Mouse (Mus musculus) adrenal gland, adult 18-20 months (tissue): ENCODE data around the gene Slx4ip. TPM values are rescaled to one million over a fixed set of nuclear protein-coding genes. Genes with fewer than 3 reads are reported as not detected.

Experiments
- DNase-seq, 2 experiments: peaks; one replicate each; pipeline ENCODE4 v3.0.0; 2021 to 2022; ENCODE audit warnings: low spot score in 2 of 2
- total RNA-seq, 2 experiments: library from RNA; stranded (reverse); gene quantifications; 1 replicate in 1 of 2; 2 replicates in 1 of 2; pipeline ENCODE4 v1.2.3; 2021

The Slx4ip gene
- total RNA-seq, 2 experiments from 2014 or later: 4.1 to 5.6 TPM

DNA sequence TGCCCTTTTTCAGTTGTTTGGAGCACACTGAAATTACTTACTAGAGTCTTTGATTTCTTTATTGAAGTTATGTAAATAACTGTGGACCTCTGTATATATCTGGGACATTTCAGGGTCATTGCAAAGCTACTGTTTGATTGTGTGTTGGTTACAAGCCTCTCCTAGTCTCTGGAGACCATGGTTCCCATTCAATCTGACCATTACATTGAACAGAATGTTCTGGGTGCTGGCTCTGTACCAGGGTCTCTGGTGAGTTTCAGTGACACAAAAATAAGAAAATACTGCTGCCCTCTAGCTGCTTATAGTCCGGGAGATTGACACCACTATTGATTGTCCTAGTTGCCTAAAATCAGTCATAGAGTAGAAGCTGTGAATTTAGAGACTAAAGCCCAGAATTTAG is 158.9 kb downstream of the Slx4ip start:
- DNase-seq: no peak

DNA sequence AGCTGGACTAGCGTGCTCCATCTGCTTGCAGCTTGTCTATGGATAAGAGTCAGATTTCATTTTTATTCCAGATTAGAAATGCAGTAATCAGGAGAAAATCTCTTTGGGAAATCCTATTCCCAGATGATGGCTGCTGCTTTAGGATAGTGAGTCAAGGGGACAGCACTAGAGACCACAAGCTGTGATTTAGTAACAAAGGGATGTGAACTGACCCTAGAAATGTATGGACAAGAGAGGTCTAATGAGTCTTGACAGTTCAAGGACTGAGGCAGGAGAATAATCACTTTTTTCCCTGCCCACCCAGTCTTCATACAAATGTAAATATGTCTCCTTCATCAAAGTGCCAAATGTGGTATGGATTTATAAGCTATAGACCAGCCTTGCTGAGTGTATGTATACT is 172.8 kb downstream of the Slx4ip start:
- DNase-seq: no peak

DNA sequence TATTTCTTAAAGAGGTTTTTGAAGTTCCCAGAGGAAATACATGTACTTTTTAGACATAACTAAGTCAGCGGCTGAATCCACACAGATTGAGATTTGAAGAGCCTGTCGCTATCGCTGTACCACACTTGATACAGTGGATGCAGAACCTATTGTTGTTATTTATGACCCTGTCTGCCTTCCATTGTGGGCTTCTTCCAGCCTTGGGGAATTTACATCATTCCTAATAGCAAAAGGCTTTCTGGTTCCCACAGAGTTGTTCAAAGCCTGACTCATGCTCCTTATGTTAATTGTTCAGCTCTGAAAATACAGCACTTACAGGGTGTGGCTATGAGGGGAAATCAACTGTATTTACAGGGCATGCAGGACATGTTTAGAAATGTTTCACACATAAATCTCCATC is 173.5 kb downstream of the Slx4ip start:
- DNase-seq: no peak

DNA sequence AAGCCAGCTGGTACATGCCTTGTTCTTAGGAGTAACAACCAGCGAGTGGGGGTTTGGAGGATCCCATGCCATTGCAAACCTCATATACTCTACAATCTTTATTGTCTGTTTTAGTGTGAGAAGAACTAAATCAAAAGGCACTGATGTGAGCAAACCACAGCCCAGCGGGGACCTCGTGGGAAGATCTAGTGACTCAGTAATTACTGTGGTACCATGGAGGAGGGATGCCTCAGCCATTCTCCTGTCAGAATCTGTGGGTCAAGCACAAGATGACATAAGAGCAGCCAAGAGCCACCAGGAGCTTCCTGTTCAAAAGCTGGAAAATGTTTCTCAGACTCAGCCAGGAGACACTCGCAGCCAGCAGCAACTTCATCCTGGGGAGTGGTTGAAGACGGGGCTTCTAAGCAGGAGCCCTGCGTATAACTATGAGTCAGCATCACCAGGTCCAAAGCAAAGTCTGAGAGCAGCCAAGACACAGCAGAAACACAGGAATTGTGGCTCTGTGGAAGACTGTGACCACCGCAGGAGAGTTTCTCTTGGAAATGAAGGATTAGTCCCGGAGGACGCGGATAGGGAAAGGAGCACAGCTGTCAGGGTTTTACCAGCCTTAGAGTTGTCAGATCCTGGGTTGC is 176.6 kb downstream of the Slx4ip start:
- DNase-seq: no peak

DNA sequence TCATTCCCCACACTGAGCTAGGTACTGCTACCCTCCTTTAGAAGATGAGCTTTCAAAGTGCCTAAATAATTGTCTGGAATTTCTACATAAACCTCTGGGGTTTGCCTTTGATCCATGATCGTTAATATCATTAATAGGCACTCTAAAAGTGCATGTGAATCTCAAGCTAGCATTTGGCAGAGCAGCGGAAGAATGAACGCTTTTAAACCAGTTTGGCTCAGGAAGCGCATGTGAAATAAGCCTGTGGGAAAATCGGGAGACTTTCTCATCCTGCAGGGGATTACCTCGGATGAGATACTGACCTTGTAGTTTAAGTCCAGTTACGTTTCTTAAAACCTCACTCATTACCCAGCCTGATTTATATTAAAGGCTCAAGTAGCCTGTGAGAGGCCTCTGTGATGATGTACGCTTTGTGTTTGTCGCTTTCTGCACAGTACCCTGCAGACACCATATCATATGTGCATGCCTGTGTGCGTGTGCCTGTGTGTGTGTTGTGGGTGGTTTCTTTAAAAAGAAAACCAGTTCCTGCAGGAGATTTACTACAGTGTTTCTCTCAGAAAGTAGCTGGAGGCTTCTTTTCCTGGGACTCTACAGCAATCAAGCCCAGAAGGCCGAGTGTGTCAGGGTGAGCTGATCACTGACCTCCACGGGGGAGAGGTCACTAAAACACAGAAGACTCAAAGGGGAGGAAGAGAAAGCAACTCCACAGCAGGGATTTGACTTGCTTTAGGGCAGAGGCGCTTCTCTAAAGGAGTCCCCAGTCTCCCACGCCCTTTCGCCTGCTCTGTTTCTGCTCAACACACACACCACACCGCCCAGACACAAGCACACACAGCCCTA is 182.7 kb downstream of the Slx4ip start:
- DNase-seq: no peak

DNA sequence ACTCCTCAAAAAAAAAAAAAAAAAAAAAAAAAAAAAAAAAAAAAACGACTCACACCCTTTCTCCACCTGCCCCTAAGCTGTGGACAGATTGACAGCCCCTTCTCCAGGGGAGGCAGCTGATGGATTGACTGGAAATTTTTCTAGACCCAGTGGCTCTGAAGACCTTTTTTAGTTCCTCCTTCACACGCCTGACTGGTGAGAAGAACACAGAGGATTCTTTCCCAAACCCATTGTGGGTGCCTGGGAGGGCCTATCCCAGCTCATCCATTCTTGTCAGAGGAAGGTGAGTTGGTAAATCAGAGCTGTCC is 183.2 kb downstream of the Slx4ip start:
- no peak for DNase-seq

DNA sequence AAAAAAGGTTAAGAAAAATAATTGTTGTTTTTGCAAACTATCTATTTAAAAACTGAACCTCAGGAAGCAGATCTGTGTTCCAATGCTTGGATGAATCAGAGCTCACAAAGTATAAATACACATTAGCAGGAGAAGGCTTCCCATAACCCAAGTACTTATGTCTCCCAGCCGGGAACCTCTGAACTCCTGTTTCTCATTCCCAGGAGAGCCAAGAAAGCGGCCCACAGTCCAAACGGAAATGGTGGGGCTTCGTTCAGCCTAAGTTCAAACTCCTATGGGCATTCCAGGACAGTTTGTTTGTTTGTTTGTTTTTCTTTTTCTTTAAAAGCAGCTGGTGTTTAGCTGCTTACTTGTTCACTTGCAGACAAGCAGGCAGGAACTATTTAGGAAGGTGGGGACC is 187.8 kb downstream of the Slx4ip start:
- DNase-seq: no peak

DNA sequence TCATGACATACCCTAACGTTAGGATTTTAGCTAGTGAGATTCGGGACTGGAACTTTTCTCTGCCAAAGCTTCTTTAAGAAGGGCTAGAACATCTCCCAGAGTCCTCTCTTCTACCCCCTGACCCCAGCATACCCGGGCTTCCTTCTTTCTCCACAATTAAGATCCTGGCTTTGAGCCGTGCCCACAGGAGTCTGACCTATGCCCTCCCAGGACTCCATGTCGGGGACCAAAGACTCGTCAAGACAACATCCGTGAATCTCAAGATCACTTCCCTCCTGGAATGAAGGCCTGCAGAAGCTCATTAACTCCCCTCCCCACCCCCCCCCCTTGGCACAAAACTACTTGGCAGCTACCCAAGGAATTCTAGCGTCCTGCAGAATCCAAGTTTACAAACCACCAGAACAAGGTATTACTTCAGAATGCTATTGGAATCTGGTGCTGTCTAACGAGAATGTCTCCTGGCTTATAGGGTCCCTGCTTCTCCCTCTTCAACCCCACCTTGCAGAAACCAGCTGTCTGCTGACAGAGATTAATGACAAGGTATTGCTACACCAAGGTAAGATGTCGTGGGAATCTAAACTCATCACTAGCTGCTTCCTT is 188.8 kb downstream of the Slx4ip start:
- DNase-seq: no peak

DNA sequence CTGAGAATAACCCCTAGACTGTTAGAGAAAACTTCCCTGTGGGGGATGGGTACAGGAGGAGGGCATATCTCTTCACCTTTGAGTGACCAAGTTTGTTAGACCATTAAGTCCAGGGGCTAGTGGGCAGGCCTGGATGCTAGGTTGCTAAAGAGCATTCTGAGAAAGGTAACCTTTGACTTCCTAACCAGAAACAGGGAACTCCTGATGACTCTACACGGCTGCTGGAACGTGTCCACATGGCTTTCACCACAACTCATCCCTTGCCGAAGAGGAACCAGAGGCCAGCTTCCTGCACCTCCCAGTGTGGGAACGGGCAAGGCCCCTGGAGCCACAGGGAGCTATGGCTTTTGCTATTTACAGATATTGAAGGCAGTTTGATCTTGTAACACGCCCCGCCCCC is 189.4 kb downstream of the Slx4ip start:
- DNase-seq: no peak

DNA sequence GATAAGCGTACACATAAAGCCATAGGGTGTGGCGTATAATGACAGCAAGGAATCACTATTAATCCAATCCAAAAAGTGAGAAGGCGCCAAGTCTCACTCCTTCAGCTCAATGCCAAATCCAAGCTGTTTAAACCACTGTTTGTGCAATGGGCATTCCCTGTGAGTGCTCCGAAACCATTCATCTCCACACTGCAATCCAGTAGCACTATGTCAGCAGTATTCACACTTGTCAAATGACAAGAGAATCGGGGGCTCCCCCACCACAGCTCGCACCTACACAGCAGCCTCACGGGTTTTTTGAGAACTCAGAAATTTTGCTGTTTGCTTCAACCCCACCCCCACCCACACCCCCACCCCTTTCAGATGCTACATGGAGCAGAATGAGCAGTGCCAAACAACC is 190.0 kb downstream of the Slx4ip start:
- no peak for DNase-seq

DNA sequence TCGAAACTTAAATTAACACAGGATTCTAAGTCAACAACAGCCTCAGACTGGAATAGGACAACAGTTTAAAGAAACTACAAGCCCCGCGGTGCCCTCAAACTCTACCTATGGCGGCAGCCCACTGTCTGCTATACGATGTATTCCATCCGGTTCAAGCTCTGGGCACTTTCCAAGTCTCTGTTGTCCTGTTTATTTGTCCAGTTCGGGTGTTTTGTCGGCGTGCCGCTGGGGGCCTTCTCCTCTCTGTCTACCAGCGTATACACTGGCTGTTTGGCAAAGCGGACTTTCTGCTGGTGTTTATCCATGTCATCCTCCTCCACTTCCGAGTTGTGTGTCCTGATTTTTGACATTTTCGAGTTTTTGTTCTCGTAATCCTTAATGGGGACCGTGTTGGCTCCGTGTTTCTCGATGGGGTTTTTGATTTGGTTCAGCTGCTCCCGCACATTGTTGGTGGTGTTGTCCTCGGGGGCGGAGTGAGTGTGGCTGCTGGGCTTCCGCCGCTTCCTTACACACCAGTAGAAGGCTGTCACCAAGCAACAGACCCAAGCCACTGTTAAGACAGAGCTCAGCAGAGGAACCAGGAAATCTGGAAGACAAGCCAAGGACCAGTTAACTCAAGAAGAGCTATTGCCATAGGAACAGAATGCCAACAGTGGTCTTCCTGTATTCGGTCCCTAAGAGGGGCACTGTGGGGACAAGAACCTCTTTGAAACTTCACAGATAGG is 192.0 kb downstream of the Slx4ip start:
- DNase-seq: no peak

DNA sequence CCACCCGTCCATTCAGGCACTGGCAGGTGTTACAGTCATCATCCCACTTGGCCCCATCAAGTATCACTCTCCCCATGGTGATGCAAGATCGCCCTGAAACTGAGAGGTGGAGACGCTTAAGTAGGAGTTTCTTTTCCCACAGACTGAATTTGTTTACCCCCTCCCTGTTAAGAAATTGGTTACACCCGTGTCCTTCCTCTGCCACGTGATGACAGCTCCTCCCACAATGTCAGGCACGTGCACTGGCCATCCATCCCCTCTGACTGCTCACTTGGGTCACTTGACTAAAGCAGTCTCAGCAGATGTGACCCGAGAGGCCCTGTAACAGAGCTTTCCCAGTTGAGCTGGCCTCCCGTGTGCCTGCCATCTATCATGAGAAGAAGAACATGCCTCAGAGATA is 194.2 kb downstream of the Slx4ip start:
- DNase-seq: no peak

DNA sequence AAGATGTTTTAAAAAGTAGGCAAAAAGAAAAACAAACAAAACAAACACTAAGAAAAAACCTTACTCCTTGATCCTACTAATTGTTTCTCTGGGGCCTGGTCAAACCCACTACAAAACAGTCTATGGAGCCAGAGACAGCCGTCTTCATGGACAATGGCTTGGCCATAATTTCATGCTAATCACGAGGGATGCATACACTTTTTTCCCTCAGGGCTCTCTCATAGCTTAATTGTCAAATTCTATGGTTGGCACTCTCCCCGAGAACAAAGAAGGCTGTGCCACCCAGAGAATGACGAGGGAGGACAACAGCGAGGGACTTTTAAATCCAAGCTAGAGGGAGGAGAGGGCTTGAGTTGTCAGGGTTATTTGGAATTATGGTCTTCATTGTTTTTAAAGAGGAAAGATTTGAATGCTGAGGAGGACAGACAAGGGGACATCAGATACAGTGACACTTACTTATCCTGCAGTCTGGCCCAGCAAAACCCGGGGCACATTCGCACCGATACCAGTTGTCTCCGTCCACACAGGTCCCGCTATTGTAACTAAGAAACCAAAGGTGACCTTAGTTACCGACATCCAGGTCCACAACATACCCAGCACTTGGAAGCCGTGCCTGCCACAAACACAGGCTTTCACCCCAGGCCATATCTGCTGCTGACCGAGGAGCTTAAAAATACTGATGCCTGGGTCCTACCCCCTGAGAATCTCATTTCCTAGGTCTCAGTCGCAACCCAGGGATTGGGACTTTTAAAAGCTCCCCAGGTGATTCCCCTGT is 195.8 kb downstream of the Slx4ip start:
- DNase-seq: no peak

DNA sequence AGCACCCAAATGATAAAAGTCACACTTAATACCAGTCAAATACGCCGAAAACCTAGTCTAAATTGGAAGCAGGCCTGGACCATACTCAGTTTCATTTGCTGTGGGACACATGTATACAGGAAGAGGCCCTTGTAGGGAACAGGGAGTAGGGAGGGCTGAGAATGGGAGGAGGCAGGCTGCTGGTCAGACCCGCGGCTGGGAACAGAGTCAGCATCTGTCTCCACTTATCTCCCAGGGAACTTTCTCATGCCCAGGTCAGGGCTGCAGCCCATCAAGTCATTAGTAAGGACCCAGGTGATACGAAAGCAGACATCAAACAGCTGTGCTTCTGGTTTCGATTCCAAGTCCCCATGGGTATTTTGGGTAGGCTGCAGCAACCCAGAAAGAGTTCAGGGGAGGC is 196.7 kb downstream of the Slx4ip start:
- DNase-seq: no peak

DNA sequence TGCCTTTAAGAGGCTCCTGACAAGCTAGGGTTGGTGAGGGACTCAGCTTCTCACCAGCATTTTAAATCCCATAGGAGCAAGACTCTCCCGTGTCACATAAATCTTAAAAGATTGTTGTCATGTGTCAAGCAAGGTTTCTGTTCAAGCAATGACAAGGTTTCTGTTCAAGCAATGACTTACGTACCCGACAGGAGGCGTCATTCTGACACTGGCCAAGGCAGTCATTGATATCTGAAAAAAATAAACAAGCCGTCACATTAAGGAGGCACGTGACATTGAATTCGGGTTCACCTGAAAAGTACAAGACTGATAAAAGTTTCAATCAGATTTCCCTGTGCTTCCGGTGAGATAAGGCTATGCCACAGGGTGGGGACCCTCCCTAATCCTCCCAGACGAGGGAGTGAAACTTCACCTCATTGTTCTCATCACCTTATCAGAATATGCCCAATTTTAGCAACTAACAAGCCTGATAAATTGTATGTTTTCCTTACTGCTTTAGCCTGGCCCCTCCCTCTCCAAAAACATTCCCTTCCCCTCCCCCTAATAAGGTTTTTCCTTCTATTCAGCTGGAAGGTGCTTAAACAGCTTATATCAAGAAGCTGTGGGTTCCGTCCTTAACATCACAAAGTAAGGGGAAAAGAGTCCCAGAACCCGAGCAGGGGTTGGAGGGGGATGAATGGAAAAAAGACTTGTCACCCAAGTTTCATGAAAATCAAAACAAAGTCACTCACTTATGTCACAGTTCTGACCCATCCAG is 200.9 kb downstream of the Slx4ip start:
- no peak for DNase-seq

DNA sequence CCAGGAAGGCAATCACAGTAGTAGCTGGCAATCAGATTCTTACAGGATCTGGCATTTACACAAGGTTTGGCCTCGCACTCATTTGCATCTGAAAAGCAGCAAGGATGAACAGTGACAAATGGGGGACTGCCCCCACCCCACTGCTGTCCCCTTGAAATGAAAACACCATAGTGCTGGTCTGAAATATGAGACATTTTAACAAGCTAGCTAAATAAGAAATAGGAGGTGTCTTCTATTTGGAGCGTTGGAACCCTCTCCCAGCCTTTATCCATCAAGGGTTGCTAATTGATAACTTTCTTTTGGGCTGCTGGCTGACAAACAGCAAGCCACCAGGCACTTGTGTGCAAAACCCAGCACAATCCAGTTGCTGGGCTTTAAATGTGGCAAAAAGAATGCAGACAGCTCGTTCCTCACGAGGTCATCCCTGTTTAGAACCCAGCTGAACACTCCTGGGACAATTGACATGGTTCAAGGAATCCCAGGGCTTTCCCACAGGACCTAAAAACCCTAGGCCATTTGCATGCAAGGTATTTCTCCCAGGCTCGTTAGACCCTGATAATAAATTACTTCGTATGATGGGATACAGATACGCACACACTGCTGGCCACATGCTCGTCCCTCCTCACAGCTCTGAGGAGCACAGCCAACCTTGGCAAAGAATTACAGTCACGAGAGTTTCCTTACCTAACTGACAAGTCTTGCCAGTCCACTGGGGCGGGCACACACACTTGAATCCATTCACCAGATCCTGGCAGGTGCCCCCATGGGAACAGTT is 201.7 kb downstream of the Slx4ip start:
- DNase-seq: no peak

DNA sequence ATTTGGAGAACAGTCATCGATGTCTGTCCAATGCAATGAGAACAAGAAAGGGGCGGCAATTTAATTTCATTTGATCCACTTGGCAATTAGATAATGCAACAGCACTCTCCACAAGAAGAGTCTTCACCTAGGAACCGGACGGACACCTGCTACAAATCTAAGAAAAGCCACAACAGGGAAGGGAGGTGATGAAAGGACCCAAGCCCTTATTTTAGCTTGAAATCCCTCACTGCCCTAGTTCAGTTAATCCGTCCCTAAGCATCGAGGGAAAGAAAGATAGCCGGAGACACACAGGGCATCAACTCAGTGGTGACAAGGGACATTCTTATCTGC is 202.2 kb downstream of the Slx4ip start:
- DNase-seq: no peak

DNA sequence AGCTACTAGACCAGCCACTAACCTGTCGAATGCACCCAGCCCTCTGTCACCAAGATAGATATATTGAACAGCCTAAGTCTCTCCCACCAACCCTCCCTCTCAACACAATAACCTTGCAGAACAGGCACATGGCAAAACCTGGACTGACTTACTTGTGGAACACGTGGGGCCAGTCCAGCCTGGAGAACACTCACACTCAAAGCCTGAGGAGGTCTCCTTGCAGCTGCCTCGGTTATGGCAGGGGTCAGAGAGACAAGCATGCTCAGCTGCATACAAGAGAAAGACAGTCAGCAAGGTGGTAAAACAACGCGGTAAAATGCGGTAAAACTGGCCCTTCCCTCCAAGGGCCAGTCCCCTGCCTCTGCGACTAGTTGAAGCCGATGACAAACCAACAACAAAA is 203.3 kb downstream of the Slx4ip start:
- DNase-seq: no peak

DNA sequence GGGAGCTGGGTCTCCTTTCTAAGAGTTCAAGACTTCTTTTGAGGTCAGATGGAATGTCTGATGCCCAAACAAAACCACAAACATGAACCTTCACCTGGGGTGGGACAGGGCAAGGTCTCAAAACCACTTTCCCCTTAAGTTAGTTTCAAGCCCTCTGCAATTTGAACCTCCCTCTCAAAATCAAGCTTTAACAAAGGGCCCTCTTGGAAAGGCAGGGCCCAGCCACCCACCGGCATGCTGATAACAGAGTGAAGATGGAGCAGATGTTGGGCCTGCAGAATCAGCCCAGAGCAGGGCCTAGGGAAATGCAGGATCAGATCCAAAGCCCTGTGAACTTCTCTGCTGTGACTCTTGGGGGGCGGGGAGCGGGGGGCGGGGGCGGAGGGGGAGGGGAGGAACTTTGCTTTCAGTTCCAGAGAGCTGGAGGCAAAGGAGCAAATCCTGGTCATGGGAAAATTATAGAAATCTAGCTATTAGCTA is 206.0 kb downstream of the Slx4ip start:
- DNase-seq: no peak
